Mouse (Mus musculus): ENCODE measurements around the gene Nme3.

DNA sequence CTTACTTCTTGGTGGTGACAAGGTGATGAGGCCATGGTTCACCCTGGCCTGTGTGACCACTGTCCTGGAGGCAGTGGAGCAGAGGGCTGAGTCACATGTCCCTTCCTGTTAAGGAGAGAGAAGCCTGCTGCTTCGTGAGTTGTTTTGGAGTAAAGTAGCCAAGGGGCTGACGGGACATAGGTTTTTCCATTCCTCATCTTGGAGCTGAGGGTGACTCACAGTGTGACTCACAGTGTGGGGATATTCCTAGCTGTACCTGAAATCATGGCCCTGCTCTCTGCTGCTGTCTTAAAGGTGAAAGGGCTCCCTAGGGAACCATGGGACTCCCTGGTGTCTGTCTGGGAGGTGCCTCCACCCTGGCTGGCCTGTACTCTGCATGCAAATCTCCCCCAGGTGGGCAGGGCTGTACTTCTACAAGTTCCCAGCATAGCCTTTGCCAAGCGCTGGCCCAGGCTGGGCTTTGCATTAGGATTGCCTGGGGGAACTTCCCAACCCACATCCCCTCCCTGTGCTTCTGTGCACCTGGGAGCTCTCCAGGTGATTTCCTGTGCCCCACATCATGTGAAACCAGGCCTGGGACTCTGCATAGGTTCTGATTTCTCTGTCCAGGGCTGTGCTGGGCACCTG, 40.3 kb upstream of the Nme3 start:
- TF ChIP-seq POLR2A (IDR thresholded peaks at IDR 0.05; ENCODE audit: control insufficient read depth, extremely low read depth, insufficient read depth, low read length, poor library complexity) (no peak), CTCF (IDR thresholded peaks at IDR 0.05; ENCODE audit: borderline replicate concordance, control insufficient read depth, extremely low read depth, insufficient read depth, low read length, poor library complexity) (no peak)
